Mouse (Mus musculus) bone marrow, adult 2 months (tissue): ENCODE measurements around the gene Spred2.

ENCODE experiments used
- CTCF ChIP-seq: fragments of 200-500 bp; IDR thresholded peaks from 2 replicates; pipeline ENCODE4 v1.5.1; 2011; ENCODE audit warnings: low read length, control low read depth; ENCODE audit not compliant: control insufficient read depth, insufficient read depth
- POLR2A ChIP-seq: fragments of 200-500 bp; IDR thresholded peaks from 2 replicates; pipeline ENCODE4 v1.6.1; 2011; ENCODE audit warnings: low read depth, mild to moderate bottlenecking, control low read depth, low read length, borderline replicate concordance; ENCODE audit not compliant: control insufficient read depth

- no peak for TF ChIP-seq CTCF
- TF ChIP-seq POLR2A, result no peak
These were observed 40.2 kb downstream of the Spred2 start for GRCm38 (mm10) chr11:19964333-19964732.
